Mouse (Mus musculus) limb, embryonic 15.5 days (tissue): Measurements from ENCODE around the gene Lrmp. TPM values are rescaled to one million over a fixed set of nuclear protein-coding genes. Genes with fewer than 3 reads are reported as not detected.

ENCODE experiments used
- ATAC-seq: fragments of 200-750 bp; cut with Nextera tagmentation; 2 replicates; pipeline ENCODE4 v1.8.0; 2017; ENCODE audit warnings: low read depth, moderate TSS enrichment; ENCODE audit not compliant: insufficient number of reproducible peaks, low FRiP score, low TSS enrichment
- H3K27ac ChIP-seq: fragments of 300-500 bp; sonication (generic); 2 replicates; pipeline ENCODE4 v1.5.1; 2015; ENCODE audit warnings: moderate library complexity, mild to moderate bottlenecking, inconsistent platforms
- H3K27me3 ChIP-seq: fragments of 300-500 bp; sonication (generic); 2 replicates; pipeline ENCODE4 v1.6.1; 2015; ENCODE audit warnings: inconsistent platforms
- H3K36me3 ChIP-seq: fragments of 300-500 bp; sonication (generic); 2 replicates; pipeline ENCODE4 v1.6.1; 2015; ENCODE audit warnings: inconsistent platforms
- H3K4me1 ChIP-seq: fragments of 300-500 bp; sonication (generic); 2 replicates; pipeline ENCODE4 v1.6.1; 2015; ENCODE audit warnings: inconsistent platforms
- H3K4me2 ChIP-seq: fragments of 300-500 bp; sonication (generic); 2 replicates; pipeline ENCODE4 v1.6.1; 2015; ENCODE audit warnings: mild to moderate bottlenecking, inconsistent platforms
- H3K4me3 ChIP-seq: fragments of 300-500 bp; sonication (generic); 2 replicates; pipeline ENCODE4 v1.5.1; 2015; ENCODE audit warnings: mild to moderate bottlenecking, inconsistent platforms
- H3K9ac ChIP-seq: fragments of 300-500 bp; sonication (generic); 2 replicates; pipeline ENCODE4 v1.6.1; 2015; ENCODE audit warnings: inconsistent platforms
- H3K9me3 ChIP-seq: fragments of 300-500 bp; sonication (generic); 2 replicates; pipeline ENCODE4 v1.6.1; 2016; ENCODE audit warnings: inconsistent platforms
- WGBS: fragments of 180-500 bp; shearing (Covaris S2); methylation state at CpG from one replicate; pipeline ENCODE4 v1.1.7; 2015; 5-methylcytosine and 5-hydroxymethylcytosine counted together
- polyA plus RNA-seq: library from polyadenylated mRNA; unstranded; fragments of >200 nt; fragmentation: Nextera tagmentation; extraction: Ambion mirVana; gene quantifications from 2 replicates; pipeline ENCODE4 v1.2.1, GENCODE M21; 2015

Gene Lrmp
- polyA plus RNA-seq, 1 experiment from 2014 or later: 6.7 TPM

DNA sequence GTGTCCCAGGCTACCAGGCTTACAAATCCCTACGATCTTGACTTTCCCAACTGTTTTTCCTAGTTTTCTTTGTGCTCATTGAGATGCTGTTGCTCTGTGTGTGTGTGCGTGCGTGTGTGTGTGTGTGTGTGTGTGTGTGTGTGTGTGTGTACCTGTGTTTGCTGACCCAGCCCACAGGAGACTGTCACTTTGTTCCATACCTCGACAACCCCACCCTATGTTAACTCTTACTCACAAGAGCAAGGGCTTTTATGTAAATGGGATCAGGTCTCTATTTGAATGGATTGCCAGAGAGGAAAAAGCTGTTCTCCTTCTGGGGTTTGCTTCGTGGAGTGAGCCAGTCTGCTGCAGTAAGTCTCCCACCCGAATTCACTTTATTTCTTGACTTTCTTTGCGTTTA lies 29.7 kb downstream of the Lrmp start:
- 59% methylated on average over 7 of the region's 7 CpGs for WGBS
- ATAC-seq: no peak
- H3K4me3 ChIP-seq: no peak overlapping the region
- no peaks in the 10 kb centered on the region for H3K36me3 ChIP-seq
- H3K27me3 ChIP-seq: no peaks in the 10 kb centered on the region
- no peak overlapping the region for H3K27ac ChIP-seq
- peaks cover 9% of the 10 kb centered on the region for H3K4me1 ChIP-seq
- H3K9ac ChIP-seq: no peak overlapping the region
- no peaks in the 10 kb centered on the region for H3K9me3 ChIP-seq
- H3K4me2 ChIP-seq: no peak overlapping the region

DNA sequence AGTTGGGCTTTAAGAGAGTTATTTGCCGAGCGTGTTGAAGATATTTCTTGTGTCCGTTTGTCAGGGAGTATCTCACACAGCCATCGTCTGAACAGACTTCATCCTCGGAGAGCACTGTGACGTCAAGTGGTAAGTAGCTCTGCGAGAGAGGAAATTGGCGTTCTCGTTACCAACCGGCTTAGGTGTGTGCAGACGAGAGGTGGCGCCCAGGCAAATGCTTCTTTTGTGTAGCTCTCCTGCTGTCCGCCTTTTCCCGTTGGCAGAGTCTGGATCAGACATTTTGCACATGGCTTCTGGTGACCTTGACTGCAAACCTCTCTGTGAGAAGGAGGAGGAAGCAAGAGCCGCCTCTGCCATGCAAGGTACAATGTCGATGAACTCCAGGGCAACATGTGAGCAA lies 32.3 kb downstream of the Lrmp start:
- Histone ChIP-seq H3K9me3 (no peaks in the 10 kb centered on the region), H3K27me3 (no peaks in the 10 kb centered on the region), H3K36me3 (no peaks in the 10 kb centered on the region), H3K4me3 (no peak overlapping the region), H3K9ac (no peak overlapping the region), H3K27ac (no peak overlapping the region), H3K4me1 (peaks cover 3% of the 10 kb centered on the region; the same call in 1 of the 2 replicates), H3K4me2 (no peak overlapping the region)
- 68% methylated on average over 16 of the region's 16 CpGs for WGBS
- no peak for ATAC-seq

DNA sequence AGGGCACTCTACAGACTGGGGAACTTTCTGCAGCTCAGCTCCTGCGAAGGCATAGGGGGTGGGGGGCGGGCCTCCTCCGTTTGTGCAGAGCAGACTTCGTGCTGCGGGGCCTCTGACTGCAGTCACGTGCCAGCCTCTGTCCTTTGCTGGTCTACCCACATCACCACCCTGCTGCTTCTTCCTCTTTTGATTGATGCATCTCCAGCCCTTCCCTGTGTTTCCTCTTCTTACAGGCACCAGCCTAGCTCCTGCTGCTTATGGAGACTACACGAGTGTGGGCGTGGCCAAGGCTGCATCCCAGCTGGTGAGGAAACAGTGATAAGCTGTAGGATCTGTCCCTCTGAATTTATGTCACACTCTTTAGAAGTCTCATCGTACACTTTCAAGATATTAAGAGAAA lies 33.6 kb downstream of the Lrmp start:
- Histone ChIP-seq H3K9me3 (no peaks in the 10 kb centered on the region), H3K36me3 (no peaks in the 10 kb centered on the region), H3K9ac (no peak overlapping the region), H3K4me2 (no peak overlapping the region), H3K27me3 (no peaks in the 10 kb centered on the region), H3K27ac (no peak overlapping the region), H3K4me1 (no peaks in the 10 kb centered on the region), H3K4me3 (no peak overlapping the region)
- no peak for ATAC-seq
- 44% methylated on average over 9 of the region's 9 CpGs for WGBS

DNA sequence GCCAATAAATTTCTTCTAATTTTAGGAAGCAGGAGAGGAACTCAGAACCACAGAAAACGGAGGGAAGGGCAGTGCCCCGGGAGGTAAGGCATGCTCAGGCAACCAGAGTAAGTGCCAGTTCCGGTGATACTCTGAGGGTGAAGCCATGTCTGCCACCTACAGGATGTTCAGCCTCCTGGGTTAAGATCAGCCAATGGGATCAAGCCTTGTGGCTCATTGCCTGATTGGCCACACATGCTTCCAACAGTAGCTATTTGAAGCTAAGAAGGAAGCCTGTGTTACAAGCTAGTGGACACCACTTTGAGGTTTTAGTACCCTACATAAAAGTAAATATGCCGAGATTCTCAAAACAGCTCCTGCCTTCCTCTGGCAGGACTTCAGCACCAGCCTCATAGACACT lies 43.2 kb downstream of the Lrmp start:
- Histone ChIP-seq H3K4me1 (no peaks in the 10 kb centered on the region), H3K4me3 (no peak overlapping the region), H3K9ac (no peak overlapping the region), H3K4me2 (no peak overlapping the region), H3K36me3 (no peaks in the 10 kb centered on the region), H3K27ac (no peak overlapping the region), H3K27me3 (no peaks in the 10 kb centered on the region), H3K9me3 (no peaks in the 10 kb centered on the region)
- WGBS: 57% methylated on average over 4 of the region's 4 CpGs
- ATAC-seq: no peak

DNA sequence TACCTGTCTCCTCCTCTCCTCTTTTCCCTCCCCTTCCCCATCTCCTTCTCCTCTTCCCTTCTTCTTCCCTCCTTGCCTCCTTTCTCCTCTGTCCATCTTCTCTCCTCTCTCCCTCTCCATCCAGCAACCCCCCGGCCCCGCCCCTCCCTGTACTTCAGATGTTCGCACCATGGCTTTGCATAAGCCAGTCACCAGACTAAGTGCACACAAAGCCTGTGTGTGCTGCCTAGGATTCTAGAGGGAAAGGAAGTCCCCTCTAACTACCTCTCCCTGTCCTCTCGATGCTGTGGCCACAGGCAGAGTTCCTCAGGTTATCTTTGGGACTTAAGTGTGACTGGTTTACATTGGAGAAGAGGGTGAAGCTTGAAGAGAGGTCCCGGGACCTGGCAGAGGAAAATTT lies 45.1 kb downstream of the Lrmp start:
- 59% methylated on average over 5 of the region's 5 CpGs for WGBS
- Histone ChIP-seq H3K4me1 (no peaks in the 10 kb centered on the region), H3K9me3 (no peaks in the 10 kb centered on the region), H3K9ac (no peak overlapping the region), H3K36me3 (no peaks in the 10 kb centered on the region), H3K4me2 (no peak overlapping the region), H3K4me3 (no peak overlapping the region), H3K27ac (no peak overlapping the region), H3K27me3 (no peaks in the 10 kb centered on the region)
- no peak for ATAC-seq

DNA sequence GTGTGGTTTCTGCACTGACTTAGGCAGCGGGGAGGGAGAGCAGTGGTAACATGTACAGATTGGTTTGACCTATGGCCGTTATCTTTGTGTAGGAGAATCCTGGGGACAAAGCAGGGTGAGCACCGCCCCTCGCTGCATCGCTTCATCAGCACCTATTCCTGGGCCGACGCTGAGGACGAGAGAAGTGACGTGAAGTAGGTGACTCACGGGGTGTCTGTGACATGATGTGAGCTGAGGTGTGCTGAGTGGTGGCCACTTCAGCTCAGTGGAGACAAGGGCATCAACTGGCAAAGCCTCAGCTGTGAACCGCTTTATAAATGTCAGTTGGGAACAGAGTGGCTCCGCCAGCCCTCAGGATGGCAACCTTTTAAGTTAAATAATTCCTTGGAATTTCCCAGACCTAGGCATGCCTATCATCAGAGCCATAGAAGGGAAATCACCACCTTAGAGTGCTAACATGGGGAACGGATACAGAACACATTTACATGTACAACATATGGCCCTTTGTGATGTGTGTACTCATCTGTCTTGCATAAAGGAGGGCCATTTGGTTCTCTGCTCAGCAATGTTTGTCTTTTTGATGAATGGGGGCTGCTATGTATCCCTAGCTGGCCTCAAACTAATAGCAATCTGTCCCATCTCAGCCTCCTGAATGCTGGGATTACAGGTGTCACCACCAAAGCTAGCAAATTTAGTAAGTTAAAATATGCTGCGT lies 56.6 kb downstream of the Lrmp start:
- Histone ChIP-seq H3K4me1 (peaks cover 37% of the 10 kb centered on the region), H3K36me3 (no peaks in the 10 kb centered on the region), H3K4me2 (no peak overlapping the region), H3K27me3 (no peaks in the 10 kb centered on the region; the same call in 1 of the 2 replicates), H3K9me3 (no peaks in the 10 kb centered on the region), H3K27ac (no peak overlapping the region), H3K9ac (no peak overlapping the region), H3K4me3 (no peak overlapping the region)
- 76% methylated on average over 14 of the region's 14 CpGs for WGBS
- no peak for ATAC-seq

DNA sequence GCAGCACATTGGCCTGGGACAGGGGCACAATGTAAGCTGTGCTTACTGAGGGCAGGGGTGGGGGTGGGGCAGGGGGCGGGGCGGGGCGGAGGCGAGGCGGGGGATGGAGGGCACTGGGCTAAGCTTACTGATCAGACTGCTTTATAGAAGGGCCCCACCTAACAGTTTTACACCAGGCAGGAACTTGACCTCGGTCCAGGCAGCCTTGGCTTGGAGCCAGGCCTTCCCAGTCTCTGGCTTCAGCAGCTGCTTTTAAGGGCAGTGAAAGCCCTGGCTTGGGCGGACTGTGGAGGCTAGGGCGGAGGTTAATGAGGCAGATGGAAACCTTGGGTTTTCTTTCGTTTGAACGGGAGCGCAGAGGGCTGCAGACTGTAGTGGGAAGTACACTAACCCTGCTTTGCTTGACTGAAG lies 58.3 kb downstream of the Lrmp start:
- WGBS: 3% methylated on average over 11 of the region's 11 CpGs
- Histone ChIP-seq H3K4me2 (peak overlapping the region; percentile 14), H3K27me3 (no peaks in the 10 kb centered on the region; the same call in 1 of the 2 replicates), H3K9me3 (no peaks in the 10 kb centered on the region), H3K36me3 (no peaks in the 10 kb centered on the region), H3K27ac (0 out of 2 replicates have a peak overlapping the region, but pooled peaks have one; percentile 38), H3K4me3 (no peak overlapping the region), H3K9ac (no peak overlapping the region), H3K4me1 (peaks cover 37% of the 10 kb centered on the region)
- peak; percentile 68 for ATAC-seq

DNA sequence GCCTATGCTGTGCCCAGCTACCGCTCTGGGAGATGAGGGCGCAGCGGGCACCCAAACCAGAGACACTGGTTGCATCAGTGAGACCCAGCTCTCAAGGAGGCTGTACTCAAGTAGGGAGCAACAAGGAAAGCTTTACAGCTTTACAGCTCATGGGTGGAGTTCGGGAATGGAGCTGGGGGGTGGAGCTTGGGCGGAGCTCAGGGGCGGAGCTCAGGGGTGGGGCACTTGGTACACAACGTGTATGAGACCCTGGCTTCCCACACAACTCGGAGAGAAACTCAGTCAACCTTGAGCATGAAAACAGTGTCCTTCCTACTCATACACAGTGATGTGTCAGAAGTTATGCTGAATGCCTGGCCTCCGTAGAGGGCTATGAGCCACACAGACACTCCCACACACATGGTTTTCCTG lies 60.1 kb downstream of the Lrmp start:
- no peak; the same call in 1 of the 2 replicates for ATAC-seq
- H3K4me1 ChIP-seq: peaks cover 37% of the 10 kb centered on the region
- no peaks in the 10 kb centered on the region for H3K9me3 ChIP-seq
- H3K27me3 ChIP-seq: no peaks in the 10 kb centered on the region; the same call in 1 of the 2 replicates
- H3K4me2 ChIP-seq: no peak overlapping the region
- WGBS: 34% methylated on average over 9 of the region's 9 CpGs
- no peak overlapping the region for H3K4me3 ChIP-seq
- no peak overlapping the region for H3K9ac ChIP-seq
- H3K36me3 ChIP-seq: no peaks in the 10 kb centered on the region
- no peak overlapping the region for H3K27ac ChIP-seq

DNA sequence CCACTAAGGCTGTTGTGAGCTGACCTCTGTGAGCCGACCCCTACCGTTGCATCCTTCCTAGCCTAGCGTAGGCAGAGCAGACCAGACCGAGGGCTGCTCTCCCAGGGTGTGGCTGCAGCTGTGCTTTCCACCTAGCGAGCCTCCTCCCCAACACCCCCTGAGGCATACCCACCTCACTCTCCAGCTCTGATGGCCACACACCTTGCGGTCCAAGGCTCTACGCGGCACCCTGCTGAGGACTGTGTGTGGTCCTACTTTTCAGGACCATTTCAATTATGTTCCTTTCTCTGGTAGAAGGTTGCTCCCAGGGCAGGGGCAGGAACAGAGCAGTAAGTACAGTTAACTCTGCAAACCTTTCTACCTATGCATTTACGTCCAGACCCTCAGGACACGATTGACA lies 61.0 kb downstream of the Lrmp start:
- H3K4me2 ChIP-seq: no peak overlapping the region
- no peaks in the 10 kb centered on the region for H3K9me3 ChIP-seq
- H3K27ac ChIP-seq: no peak overlapping the region
- H3K36me3 ChIP-seq: no peaks in the 10 kb centered on the region
- no peaks in the 10 kb centered on the region; the same call in 1 of the 2 replicates for H3K27me3 ChIP-seq
- peaks cover 37% of the 10 kb centered on the region for H3K4me1 ChIP-seq
- WGBS: 34% methylated on average over 10 of the region's 10 CpGs
- ATAC-seq: no peak
- no peak overlapping the region for H3K9ac ChIP-seq
- no peak overlapping the region for H3K4me3 ChIP-seq

DNA sequence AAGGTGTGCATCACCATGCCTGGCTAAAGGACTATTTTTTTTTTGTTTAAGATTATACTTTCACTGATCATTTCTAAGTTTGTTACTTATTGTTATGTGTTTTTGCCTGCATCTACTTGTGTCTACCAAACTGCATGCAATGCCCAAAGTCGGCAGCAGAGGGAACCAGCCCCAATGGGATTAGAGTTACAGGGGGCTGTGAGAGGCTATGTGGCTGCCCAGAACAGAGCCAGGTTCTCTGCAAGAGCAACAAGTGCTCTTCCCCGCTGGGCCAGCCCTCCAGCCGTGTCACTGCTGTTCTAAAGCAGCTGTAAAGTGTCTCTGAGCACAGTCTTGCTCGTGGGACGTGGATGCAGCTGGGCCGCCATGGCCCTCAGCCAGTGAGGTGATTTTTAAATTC lies 64.2 kb downstream of the Lrmp start:
- 43% methylated on average over 6 of the region's 6 CpGs for WGBS

DNA sequence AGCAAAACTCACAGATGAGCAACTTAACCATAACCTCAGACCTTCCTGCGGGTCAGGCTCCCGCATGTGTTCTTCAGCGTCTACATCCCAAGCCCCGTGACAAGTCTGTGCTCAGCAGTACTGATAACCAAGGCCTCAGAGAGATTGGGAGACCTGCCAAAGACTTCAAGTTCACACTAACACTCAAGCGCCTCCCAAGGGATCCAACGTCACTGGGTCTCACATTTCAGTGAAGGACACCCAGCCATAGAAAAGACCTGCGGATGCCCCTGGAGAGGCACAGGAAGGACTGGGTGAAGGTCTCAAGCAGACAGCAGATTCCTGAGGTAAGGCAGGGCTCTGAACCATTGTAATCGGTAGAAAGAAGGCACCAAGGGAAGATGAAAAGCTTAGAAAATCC lies 66.6 kb downstream of the Lrmp start:
- Histone ChIP-seq H3K9me3 (no peaks in the 10 kb centered on the region), H3K9ac (no peak overlapping the region), H3K4me3 (no peak overlapping the region), H3K4me2 (no peak overlapping the region), H3K27me3 (no peaks in the 10 kb centered on the region), H3K36me3 (no peaks in the 10 kb centered on the region), H3K27ac (no peak overlapping the region), H3K4me1 (no peaks in the 10 kb centered on the region)
- WGBS: 67% methylated on average over 8 of the region's 8 CpGs
- ATAC-seq: no peak

More for the DNA sequence above, 64.2 kb downstream of the Lrmp start:
- Histone ChIP-seq H3K4me2 (no peak overlapping the region), H3K27ac (no peak overlapping the region), H3K9ac (no peak overlapping the region), H3K4me1 (peaks cover 22% of the 10 kb centered on the region), H3K4me3 (no peak overlapping the region), H3K27me3 (no peaks in the 10 kb centered on the region; the same call in 1 of the 2 replicates), H3K9me3 (no peaks in the 10 kb centered on the region), H3K36me3 (no peaks in the 10 kb centered on the region)
- no peak for ATAC-seq

DNA sequence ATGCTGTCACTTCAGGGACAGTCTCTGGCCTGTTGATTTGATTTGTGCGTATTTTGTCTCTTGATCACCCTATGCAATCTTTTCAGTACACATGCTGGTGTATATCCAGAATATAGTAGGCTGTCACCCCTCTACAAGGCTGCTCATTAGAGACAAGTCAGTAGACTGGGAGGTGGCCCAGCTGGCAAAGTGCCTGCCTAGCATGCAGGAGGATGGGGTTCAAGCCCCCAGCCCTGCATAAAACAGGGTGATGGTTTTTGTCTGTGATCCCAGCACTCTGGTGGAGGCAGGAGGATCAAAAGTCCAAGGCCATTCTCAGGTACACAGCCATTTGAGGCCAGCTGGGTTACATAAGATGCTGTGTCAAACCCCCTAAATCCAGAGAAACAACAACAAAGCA lies 70.6 kb downstream of the Lrmp start:
- Histone ChIP-seq H3K4me1 (peaks cover 2% of the 10 kb centered on the region; the same call in 1 of the 2 replicates), H3K36me3 (no peaks in the 10 kb centered on the region), H3K9me3 (no peaks in the 10 kb centered on the region), H3K27me3 (no peaks in the 10 kb centered on the region), H3K9ac (no peak overlapping the region), H3K4me3 (no peak overlapping the region), H3K4me2 (no peak overlapping the region), H3K27ac (no peak overlapping the region)
- 97% methylated on average over 1 of the region's 1 CpGs for WGBS
- ATAC-seq: no peak
